Mouse (Mus musculus): ENCODE results near the gene Arcn1. TPM values are rescaled to one million over a fixed set of nuclear protein-coding genes. Genes with fewer than 3 reads are reported as not detected.

Gene Arcn1
- total RNA-seq, 2 experiments from 2014 or later: 78.3 to 102 TPM

GRCm38 (mm10) chr9:44737240-44737949, 30.2 kb downstream of the Arcn1 start:
- no peak for TF ChIP-seq CTCF (IDR thresholded peaks at IDR 0.05)
- no peak for DNase-seq (ENCODE audit: extremely low spot score in 1 of 2, low spot score in 2 of 2)
- H3K27ac ChIP-seq: peak overlapping the region; percentile 67
- no peak overlapping the region for H3K4me3 ChIP-seq
- intact Hi-C loops (cut with DNase I): no loop called here

- intact Hi-C loops (cut with DNase I): no loop called here
- no peak for DNase-seq (ENCODE audit: extremely low spot score in 1 of 2, low spot score in 2 of 2)
- no peak for TF ChIP-seq CTCF (IDR thresholded peaks at IDR 0.05)
- H3K27ac ChIP-seq: no peak overlapping the region
- H3K4me3 ChIP-seq: no peak overlapping the region
These were observed 31.3 kb downstream of the Arcn1 start for GRCm38 (mm10) chr9:44736301-44736700.

- TF ChIP-seq CTCF (IDR thresholded peaks at IDR 0.05): no peak
- no peak for DNase-seq (ENCODE audit: extremely low spot score in 1 of 2, low spot score in 2 of 2)
- intact Hi-C loops (cut with DNase I): no loop called here
- Histone ChIP-seq H3K27ac (peak overlapping the region; percentile 61; the same call in 1 of the 2 replicates), H3K4me3 (no peak overlapping the region)
These were observed 31.8 kb downstream of the Arcn1 start for GRCm38 (mm10) chr9:44735886-44736285.

- TF ChIP-seq CTCF (IDR thresholded peaks at IDR 0.05): peak; percentile 46
- peak in 1 of 2 experiments; percentile 55 for DNase-seq (ENCODE audit: extremely low spot score in 1 of 2, low spot score in 2 of 2)
- peak within 1 kb of the TSS; percentile 62 for H3K4me3 ChIP-seq
- peak within 1 kb of the TSS; percentile 81 for H3K27ac ChIP-seq
- intact Hi-C loops (cut with DNase I): loop anchor here (1.0 to 5.0 kb wide), 2 partner anchors 43 to 80 kb away; no protein-coding TSS in a partner anchor
These were observed 32.8 kb downstream of the Arcn1 start, which contains the start of gene Phldb1 for GRCm38 (mm10) chr9:44734524-44735494. TSS of gene Phldb1 (minus strand) at chr9:44735198.

- intact Hi-C loops (cut with DNase I): loop anchor here (1.0 to 5.0 kb wide), 2 partner anchors 42 to 79 kb away; no protein-coding TSS in a partner anchor
- DNase-seq (ENCODE audit: extremely low spot score in 1 of 2, low spot score in 2 of 2): peak in 1 of 2 experiments; percentile 60
- H3K27ac ChIP-seq: peak overlapping the region; percentile 81
- no peak for TF ChIP-seq CTCF (IDR thresholded peaks at IDR 0.05)
- peak overlapping the region; percentile 62 for H3K4me3 ChIP-seq
These were observed 33.7 kb downstream of the Arcn1 start for GRCm38 (mm10) chr9:44733671-44734523.

- peak overlapping the region; percentile 62 for H3K4me3 ChIP-seq
- intact Hi-C loops (cut with DNase I): loop anchor here (5.0 kb wide), 1 partner anchor 41 kb away; no protein-coding TSS in a partner anchor
- TF ChIP-seq CTCF (IDR thresholded peaks at IDR 0.05): no peak
- DNase-seq (ENCODE audit: extremely low spot score in 1 of 2, low spot score in 2 of 2): no peak
- H3K27ac ChIP-seq: peak overlapping the region; percentile 81
These were observed 34.6 kb downstream of the Arcn1 start for GRCm38 (mm10) chr9:44732921-44733530.

GRCm38 (mm10) chr9:44732130-44732549, 35.5 kb downstream of the Arcn1 start:
- H3K4me3 ChIP-seq: no peak overlapping the region
- intact Hi-C loops (cut with DNase I): loop anchor here (5.0 kb wide), 1 partner anchor 40 kb away; no protein-coding TSS in a partner anchor
- no peak for DNase-seq (ENCODE audit: extremely low spot score in 1 of 2, low spot score in 2 of 2)
- TF ChIP-seq CTCF (IDR thresholded peaks at IDR 0.05): no peak; the same call in 1 of the 2 replicates
- no peak overlapping the region for H3K27ac ChIP-seq

GRCm38 (mm10) chr9:44727441-44727840, 40.2 kb downstream of the Arcn1 start:
- TF ChIP-seq CTCF (IDR thresholded peaks at IDR 0.05): no peak
- intact Hi-C loops (cut with DNase I): no loop called here
- Histone ChIP-seq H3K27ac (no peak overlapping the region), H3K4me3 (no peak overlapping the region)
- DNase-seq (ENCODE audit: extremely low spot score in 1 of 2, low spot score in 2 of 2): no peak

- no peak overlapping the region for H3K27ac ChIP-seq
- H3K4me3 ChIP-seq: no peak overlapping the region
- no peak for TF ChIP-seq CTCF (IDR thresholded peaks at IDR 0.05)
- intact Hi-C loops (cut with DNase I): no loop called here
- no peak for DNase-seq (ENCODE audit: extremely low spot score in 1 of 2, low spot score in 2 of 2)
These were observed 41.1 kb downstream of the Arcn1 start for GRCm38 (mm10) chr9:44726431-44727146.

GRCm38 (mm10) chr9:44724665-44725064, 43.0 kb downstream of the Arcn1 start:
- Histone ChIP-seq H3K27ac (no peak overlapping the region), H3K4me3 (no peak overlapping the region)
- TF ChIP-seq CTCF (IDR thresholded peaks at IDR 0.05): no peak
- intact Hi-C loops (cut with DNase I): no loop called here
- no peak for DNase-seq (ENCODE audit: extremely low spot score in 1 of 2, low spot score in 2 of 2)

All from left cerebral cortex, adult 2 months (tissue).